Mouse (Mus musculus) cerebellum, adult 2 months (tissue): ENCODE data around the gene Hsf4.

Experiments
- CTCF ChIP-seq: fragments of 200-500 bp; IDR thresholded peaks from 2 replicates; pipeline ENCODE4 v1.5.1; 2011; ENCODE audit warnings: low read depth, mild to moderate bottlenecking, control low read depth, low read length, moderate library complexity, borderline replicate concordance; ENCODE audit not compliant: insufficient read depth
- POLR2A ChIP-seq: fragments of 200-500 bp; IDR thresholded peaks from 2 replicates; pipeline ENCODE4 v1.6.1; 2011; ENCODE audit warnings: low read length, control low read depth, borderline replicate concordance; ENCODE audit not compliant: insufficient read depth

- TF ChIP-seq CTCF (no peak), POLR2A (no peak)
Measured at GRCm38 (mm10) chr8:105258911-105259720, 10.5 kb upstream of the Hsf4 start.
